Mouse (Mus musculus) Muller cell, postnatal 12 days (primary cell): ENCODE measurements at regions not wholly inside any gene's neighbourhood (a gene's known extent, or its start where the extent isn't known, plus 50 kb on each side); places are given as distances from the start of the nearest gene placed in this dataset.
A peak's percentile ranks its signal among the peaks of the same experiment; 100 is the strongest.

Source experiments
- DNase-seq: peaks from one replicate; pipeline ENCODE4 v3.0.0-alpha.2; 2015; ENCODE audit errors: inconsistent ontology term

DNA sequence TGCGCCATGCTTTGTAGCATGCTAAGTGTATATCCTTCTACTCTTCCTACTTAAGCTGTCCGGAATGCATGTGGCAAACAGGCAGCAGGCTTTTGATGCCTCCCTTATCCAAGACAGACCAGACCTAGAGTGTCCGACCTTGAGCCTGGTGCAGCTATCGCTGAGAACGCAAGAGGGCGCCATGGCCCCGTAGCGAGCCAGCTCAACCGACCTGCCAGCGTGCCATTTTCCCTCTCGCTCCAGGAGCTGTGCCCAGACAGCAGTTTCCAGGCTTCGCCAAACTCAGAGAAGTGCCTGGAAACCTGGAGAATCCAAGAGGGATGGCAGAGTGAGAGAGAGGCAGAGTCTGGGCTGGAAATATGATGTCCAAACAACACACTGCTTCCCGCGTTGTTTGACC is 155.8 kb upstream of the Gm12830 start:
- DNase-seq: peak; percentile 72

DNA sequence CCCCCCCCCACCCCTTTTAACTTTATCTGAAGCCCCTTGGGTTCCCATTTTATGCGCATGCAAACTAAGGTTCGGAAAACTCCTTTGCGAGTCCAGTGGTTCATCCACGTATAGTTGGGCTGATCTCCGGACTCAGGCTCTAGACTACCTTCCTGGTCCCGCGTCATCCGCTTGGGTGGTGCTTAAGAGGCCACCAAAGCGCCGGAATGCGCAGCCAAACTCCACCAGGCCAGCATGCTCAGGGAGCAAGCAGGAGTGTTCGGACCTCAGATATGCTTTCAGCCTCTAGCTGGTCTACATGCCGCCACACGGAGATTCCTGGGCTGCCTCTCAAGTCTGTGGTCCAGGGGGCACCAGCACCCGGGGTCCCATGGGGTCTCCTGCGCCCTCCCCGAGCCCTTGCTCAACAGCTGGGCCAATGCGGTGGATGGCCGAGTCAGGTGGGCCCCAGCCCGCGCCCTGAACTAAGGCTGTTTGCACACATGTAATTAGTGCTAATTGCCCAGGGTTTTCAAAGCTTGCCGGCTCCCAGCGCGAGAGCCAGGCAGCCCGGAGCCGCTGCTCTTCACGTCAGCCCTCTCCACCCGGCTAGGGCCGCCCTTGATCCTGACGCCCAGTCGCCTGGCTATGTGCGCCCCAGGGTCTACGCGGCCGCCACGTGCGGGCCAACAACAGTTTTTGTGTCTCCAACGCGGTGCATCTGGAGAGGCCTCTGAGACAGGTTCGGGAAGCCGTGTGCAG is 155.1 kb upstream of the Gm12830 start:
- DNase-seq: peak; percentile 52

DNA sequence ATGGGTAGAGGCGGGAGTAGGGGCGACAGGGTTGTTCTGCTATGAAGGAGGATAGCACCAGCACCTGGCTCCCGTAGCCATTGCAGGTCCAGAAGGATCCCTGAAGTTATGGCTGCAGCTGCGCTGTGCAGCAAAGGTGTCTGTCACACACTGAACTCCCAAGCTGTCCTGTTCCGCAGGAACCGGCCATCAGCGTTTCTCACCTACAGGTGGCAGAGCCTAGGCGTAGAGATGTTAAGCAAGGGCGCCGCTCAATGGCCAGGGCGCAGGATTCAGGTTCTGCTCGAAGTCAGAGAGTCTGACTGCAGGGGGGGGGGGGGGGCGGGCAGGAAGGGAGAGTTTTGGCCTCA is 154.6 kb upstream of the Gm12830 start:
- DNase-seq: no peak

DNA sequence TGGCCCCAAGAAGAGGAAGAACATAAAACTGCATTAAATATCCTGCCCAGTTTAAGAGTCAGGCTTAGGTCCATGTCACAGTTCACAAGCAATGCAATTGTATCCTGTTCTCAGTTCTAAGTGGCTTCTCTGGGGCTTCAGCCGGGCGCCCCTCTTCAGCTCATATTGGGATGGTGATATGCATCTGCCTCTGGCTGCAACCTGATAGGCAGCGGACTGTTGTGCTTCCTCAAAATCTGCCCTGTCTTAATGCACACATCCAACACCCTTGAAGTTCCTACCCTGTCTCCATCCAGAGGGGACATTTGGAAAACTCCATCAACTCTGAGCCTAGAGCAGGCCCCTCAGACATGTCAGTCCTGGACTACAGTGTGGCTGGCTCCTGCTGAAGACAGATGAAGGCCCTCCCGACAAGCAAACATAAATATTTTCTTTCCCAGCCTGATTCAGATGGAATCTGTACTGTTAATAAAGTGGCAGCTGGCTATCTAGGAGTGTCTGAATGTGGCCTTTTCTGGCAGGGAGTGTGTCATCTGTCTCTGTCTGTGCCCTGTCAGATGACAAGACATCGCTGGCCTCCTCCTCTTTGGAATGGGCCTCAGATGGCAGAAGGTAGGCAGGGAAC is 149.3 kb upstream of the Gm12830 start:
- DNase-seq: no peak

DNA sequence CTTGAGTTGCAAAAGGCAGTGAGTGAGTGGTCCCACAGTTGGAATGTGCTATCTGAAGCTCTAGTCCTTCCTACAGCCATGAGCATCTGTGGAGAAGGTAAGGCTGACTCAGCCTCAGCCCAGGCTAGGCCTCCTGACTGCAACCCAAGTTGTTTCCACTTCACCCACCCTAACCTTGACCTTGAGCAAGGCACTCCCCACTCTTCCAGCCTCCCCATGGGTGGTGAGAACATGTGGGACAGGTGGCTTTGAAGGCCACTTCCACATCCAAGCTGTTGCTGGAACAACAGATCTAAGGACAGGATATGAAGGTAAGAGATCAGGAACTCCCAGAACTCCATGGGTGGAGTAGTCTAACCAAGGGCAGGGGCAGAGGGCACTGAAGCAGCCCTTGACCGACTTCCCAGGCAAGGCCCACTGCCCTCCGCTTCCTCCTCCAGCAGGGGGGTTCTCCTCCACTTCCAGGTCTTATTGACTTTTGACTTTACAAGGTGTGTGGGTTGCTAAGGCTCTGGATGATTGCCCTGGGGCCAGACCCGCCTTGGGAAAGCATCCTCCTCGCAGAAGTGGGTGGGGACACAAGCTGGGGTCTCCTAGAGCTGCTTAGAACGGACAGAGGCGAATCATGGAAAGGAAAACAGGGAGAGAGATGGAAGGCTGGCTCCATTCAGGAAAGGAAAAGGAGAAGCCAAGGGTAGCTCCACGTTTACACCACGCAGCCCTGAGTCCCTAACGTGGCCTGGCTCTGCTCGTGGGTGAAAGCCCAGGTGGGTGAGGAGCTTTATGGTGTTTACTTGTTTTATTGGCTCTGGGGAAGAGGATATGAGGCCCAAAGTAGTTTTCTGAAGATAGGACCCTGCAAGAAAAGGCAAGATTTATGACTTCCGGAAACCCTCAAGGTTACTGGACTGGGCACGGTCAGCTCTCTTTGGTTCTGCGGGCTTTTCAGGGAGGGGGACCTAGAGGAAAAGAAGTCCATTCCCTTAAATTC is 144.3 kb upstream of the Gm12830 start:
- no peak for DNase-seq

DNA sequence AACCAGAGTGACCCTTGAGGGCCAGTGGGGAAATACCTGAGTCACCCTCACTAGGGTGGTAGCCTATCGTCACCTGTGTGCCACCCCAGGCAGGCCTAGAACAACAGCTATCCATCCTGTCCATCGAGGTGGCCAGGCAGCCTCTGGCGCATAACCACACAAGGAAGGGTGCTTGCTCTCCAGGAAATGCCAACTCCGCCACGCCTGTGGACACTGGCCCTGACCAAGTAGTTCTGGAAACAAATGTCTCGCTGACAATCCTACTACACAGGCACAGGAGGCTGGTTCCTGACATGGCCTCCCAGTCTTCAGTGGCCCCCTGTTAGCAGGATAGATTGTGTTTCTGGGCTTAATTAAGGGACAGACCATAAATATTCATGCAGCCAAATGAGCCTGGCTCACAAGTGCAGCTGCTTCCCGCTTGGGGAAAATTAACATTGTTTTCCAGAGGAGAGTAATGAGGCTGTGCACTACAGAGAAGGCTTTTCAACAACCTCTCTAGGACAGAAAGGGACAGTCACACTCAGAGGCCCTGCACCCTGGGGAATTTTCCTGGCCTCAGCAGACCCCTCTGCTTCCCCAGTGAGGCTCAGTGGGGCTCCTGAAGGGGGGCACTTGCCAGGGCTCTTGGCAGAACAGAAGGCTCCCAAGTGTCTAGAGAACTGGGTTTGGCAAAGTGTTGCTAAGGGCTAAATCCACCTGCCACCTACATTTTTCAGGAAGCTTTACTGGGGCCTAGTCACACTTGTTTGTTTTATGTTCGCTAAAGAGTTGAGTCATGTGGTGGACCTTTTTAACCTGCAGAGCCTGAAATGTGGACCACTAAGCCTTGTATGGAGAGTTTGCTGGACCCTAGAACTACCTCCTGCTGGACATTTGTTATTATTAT is 143.2 kb upstream of the Gm12830 start:
- peak; percentile 29 for DNase-seq

DNA sequence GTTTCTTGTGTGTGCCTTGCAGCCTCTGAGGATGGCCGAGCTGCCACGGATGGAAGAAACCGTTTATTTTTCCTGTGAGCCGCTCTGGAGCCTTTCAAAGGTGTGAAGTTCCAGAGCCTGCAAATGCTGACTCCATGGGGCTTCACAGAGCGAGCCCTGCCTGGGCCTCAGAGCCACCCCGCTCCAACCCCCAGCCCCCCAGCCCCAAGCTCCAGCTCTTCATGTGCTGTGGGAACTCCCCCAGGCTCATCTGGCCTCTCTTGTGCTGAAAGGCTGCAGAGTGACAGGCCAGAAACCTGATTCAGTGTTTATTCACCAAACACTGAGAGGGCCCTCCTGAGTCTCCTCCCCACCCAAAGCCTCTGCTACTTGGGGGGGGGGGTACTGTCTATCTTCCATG is 141.2 kb upstream of the Gm12830 start:
- no peak for DNase-seq

DNA sequence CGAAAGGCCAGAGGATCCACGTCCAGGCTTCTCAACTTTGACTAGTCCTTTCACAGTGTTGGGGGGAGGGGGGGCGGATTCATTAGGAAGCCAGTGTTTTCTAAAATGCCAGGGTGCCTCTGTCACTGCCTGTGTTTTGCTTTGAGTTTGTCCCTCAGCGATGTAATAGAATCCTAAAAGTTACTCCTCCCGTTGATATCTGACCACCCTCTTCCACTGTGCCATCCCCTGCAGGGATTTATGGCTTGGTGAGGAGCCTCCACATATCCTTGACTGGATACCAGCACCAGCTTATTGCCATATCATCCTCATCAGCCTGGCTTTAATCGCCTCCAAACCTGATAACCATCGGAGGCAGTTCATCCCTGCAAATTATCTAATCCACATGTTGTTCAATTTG is 138.6 kb upstream of the Gm12830 start:
- no peak for DNase-seq

DNA sequence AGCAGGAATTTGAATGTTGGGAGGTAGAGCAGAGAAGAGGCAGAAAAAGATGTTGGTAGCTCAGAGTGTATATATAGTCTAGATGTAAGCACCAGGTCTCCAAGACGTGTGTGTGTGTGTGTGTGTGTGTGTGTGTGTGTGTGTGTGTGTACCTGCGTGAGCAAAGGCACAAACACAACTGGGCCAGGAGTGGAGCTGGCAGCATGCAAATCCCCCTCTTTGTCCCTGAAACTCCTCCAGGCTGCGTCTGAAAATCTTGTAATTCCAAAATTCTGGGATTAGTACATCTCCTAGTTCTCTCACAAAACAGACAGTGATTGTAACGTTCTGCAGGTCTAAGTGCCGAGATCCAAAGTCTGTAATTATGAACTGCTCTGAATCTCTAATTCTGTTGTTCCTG is 137.8 kb upstream of the Gm12830 start:
- DNase-seq: no peak

DNA sequence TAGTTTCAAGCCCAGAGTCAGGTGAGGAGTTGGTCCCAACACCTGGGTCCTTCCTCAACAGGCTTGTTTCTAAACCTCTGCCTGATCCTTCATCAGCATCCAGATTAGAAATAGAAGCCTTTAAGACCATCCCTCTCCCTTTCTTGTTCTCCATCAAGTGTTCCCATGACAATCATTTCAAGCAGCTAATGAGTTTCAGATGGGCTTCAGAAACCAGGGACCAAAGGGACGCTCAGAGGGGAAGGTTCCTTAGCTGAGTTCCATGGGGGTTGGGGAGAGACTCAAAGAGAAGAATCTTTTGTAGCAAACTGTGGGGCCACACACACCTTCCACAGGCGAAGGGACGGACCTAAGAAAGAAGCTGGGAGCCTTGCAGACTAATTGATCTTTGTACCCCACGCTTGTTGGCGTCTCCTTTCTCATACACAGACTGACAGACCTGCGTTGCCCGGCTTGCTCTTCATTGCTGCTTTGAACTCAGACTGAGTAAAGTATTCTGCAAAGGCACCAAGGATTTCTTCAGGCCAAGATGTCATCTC is 136.6 kb upstream of the Gm12830 start:
- no peak for DNase-seq

DNA sequence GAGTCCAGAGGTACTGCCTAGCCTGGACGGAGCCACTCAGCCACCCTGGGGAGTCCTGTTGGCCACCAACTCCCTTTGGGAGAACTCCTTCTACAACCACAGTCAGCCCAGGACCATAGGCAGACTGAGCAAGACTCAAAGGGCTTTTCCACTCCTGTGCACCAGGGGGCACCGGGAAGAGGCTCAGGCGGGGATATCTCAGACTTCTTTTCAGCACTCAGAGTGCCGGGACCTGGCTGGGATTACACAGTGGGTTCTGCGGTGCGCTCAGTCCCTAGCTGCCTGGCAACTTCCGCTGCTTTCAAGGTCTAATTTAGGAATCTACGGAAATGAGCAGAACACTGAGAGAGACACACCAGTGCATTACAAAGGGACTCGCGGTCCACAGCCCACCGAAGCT is 136.1 kb upstream of the Gm12830 start:
- peak; percentile 48 for DNase-seq

DNA sequence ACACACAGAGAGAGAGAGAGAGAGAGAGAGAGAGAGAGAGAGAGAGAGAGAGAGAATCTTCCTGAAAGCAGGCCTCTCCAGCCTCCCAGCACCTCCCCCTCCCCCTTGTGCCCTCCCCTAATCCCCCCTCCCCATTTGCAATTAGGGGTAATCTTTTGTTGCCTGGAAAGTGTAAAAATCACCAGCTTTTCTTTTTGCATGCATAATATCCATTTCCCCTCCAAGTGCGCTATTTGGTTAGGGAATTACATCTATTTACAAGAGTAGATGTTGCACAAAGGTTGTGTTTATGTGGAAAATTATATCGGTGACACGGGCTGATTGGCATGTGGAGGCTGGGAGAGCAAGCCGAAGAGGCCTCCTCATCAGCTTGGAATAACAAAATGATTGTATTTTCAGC is 135.4 kb upstream of the Gm12830 start:
- no peak for DNase-seq

DNA sequence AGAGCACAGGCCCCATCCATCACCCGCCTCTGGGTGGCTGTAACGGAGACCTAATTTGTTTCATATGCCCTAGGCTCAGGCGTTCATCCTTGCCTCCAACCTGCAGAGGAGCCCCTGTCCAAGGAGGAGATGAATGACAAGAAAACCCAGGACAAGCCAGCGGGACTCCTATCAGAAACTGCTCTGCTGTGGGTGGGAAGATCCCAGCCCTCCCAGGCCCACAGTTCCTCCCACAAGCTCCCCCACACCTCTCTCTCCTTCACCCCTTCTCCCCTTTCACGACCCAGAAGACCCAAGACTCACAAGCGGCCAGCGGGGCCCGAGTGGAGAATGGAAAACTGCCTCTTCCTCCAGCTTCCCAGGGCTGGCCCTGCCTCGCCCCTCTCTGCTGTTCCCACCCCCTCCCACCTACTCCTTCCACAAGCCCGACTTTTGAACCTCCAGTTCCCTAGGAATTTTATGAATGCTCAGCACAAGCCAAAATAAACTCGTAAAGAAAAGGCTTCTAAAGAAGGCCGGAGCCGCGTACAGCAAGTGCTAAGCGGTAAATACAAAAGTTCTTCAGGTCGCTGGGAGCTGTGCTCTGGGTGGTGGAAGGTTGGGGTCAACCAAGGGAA is 133.1 kb upstream of the Gm12830 start:
- peak; percentile 58 for DNase-seq

DNA sequence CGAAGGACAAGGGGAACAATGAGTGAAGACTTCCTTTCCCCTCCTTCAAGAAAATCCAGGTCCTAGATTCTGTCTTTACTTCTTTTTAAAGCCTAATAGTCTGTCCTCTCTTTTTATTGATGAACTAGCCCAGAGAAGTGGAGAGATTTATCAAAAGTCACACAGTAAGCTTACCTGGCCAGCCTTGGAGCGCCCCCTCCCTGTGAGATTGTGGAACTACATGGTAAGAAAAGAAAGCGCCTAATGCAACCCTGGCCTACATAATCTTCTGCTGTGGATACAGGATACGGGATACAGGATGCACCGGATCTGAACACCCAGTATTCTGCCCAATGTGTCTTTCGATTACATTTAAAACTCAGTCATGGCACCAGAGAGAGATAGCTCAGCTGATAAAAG is 132.6 kb upstream of the Gm12830 start:
- DNase-seq: no peak

DNA sequence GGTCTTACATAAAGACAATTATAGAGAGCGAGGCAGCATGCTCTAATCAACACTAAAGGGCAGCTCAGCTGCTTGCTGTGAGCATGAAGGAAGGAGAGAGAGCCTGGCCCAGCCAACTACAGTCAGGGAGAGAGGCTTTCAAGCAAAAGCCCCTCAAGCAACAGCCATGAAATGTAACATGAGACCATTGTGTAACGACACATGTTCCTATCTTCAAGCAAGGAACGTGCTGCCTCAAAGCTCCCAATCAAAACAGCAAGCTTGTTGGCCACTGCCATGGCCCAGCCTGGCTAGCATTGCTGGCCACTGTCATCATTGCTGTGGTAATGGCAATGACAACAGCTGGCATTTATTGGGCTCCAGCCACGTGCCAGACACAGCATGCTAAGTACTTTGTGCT is 115.9 kb upstream of the Gm12830 start:
- DNase-seq: peak; percentile 13

DNA sequence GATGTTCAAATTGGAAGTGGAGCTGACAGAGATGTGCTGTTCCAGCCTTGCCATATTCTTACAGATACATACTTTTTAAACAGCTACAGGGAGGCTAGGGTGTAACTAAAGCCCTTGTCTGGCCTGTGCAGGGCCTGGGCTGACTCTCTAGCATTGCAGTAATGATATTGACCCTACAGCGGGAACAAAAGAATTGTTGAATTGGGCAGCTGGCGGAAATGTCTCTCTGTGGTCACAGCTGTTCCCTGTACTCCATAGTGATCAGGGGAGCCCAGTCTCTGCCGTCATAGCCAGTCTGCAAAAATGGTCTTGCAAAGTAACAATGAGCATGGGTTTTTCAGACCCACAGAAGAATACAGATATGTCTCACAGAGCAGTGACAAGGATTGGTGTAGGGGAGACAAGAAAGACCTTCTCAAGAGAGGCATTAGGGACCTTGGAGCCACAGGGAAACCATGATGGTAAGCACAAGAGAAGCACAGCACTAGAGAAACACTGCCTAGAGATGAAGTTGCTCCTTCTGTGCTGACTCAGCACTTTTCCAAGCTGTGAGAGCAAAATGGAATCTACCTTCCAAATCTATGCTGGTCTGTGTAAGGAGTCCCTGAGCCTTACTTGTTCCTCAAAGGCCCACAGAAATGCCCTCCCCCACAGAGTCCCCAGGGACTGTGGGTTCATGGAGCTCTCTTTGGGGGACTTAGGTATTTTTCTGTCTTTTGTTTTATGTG is 111.2 kb upstream of the Gm12830 start:
- no peak for DNase-seq

DNA sequence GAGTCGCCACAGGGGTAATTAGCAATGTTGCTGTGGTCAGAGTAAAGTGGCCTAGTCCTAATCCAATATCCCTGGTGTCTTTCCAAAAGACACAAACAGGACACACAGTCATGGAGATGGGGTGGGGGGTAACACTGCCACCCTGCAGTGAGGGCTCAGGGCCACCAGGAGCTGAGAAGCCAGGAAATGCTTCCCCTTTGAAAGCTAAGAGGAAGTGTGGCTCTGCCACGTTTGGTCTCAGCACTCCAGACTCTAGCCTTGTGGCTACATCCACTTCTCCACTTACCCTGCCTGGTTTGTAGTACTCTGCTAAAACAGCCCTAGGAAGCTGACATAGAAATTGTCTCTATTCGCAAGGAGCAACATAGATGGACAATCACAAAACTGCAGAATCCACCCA is 110.4 kb upstream of the Gm12830 start:
- DNase-seq: no peak

DNA sequence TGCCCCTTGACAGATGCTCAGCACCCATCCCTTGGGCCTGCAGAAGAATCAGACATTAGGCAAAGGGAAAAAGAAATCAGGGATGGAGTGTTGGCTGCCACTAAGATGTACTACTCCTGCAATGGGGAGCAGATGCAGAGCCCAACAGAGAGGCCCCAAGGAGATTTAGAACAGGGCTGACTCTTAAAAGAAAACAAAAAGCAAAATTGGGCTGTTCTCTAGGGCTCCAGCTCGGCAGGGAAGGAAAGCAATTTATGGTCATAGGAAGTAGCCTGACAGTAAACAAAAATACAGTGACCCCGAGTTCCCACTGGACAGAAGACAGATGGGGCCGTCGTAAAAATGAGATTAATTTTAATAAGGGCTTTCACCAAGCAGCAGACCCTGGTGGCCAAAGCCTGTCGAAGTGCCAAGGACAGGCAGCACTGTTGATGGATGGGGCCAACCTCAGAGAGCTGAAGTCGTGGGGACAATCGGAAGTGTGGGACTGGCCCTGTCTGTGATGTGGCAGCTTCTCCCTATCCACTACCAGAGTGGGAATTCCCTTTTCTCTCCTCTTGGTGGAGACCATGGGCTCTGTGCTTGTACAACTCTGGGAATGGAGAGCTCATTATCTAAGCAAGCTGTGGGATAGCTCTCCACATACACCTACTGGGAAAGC is 109.4 kb upstream of the Gm12830 start:
- DNase-seq: no peak

DNA sequence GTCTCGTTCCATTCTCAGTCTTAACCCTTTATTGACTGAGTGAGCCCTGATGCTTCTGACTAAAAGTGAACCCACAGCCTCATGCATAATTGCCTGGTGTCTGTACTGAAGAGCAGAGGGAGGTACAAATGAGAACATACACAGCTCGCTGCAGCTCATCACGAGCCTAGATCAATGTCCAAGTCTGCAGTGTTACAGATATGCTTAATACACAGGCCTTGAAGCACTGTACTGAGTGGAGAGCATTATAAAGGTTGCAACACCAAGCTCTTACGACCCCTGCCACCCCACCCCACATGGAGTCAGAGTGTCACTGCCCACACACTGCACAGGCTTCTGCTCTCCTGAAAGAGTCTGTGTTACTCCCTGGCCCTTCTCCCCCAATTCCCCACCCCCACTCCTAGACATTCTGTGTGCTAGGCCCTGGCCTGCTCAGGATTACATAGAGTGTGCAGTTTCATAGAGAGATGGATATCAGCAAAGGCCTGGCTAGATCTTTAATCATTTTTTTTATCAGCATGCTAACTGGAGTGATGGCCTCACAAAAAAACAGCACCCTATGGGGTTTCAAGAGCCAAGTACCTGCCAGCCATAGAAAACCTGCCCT is 108.5 kb upstream of the Gm12830 start:
- DNase-seq: no peak
